Mouse (Mus musculus): ENCODE data around the gene Gm28510.
"Not testable (repeated sequence)": the region's sequence is repeated elsewhere in the genome, so short reads cannot be mapped to it uniquely, and the experiment has no call there.

The Gm28510 gene

DNA sequence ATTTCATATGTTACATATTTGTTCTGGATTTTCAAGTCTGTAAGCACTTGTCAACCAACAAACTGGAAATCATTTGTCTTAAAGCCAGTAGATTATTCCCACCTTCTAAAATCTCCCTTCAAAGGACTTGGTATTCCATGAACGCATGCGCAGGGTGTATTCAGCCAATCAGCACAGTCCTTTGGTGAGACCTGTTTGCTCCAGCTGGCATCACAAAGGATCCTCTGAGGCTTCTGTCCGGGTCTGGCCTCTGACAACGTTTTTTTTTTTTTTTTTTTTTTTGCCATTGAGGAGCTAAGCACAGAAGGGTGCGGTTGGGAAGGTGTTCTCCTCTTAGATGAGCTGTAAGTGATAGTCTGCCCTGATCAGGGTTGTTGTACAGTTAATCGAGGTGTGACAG is at the start of gene Gm28510:
Gene Gm28510, plus strand, starts transcription at position 301 of the 400 bp plus-strand sequence.
- DNase-seq, result not testable (repeated sequence)

Data from kidney, postnatal 4 days (tissue).